Comparison of ENCODE assay signal across 8 mouse cellular contexts in genomic region chr12:101028954-101029731, GRCm38 (mm10). TPM values are rescaled to one million over a fixed set of nuclear protein-coding genes. Genes with fewer than 3 reads are reported as not detected.
A peak's percentile ranks its signal among the peaks of the same experiment; 100 is the strongest.
DNase-seq lines count a peak whose midpoint lies in the region; ATAC-seq and TF ChIP-seq lines count a peak whose summit lies in the region.

TSS of gene Ccdc88c (minus strand) at chr12:101029056.

- H3K36me3 ChIP-seq in MEL (ENCODE audit: control insufficient read depth in 1 of 2, insufficient read depth in 2 of 2, low read length in 2 of 2), result peaks cover 0 to 25% of the 10 kb centered on the region in 2 experiments; a peak in 2 of 4 replicates
- no peaks in the 10 kb centered on the region for H3K36me3 ChIP-seq in forebrain, embryonic 14.5 days (ENCODE audit: control insufficient read depth, insufficient read depth, low read length)
- H3K36me3 ChIP-seq in liver, postnatal 0 days (replicated peaks; ENCODE audit: insufficient read depth, low read length), result no peaks in the 10 kb centered on the region
- no peaks in the 10 kb centered on the region for H3K36me3 ChIP-seq in neural tube, embryonic 13.5 days

- H3K4me3 ChIP-seq in MEL (ENCODE audit: control insufficient read depth in 1 of 2, insufficient read depth in 1 of 2, low read depth in 2 of 2, low read length in 2 of 2), result peak within 1 kb of the TSS; percentile 76 to 97
- peak within 1 kb of the TSS; percentile 82 for H3K4me3 ChIP-seq in forebrain, embryonic 14.5 days (ENCODE audit: low read depth, low read length)
- peak within 1 kb of the TSS; percentile 90 for H3K4me3 ChIP-seq in liver, postnatal 0 days (ENCODE audit: low read depth, low read length)
- peak within 1 kb of the TSS; percentile 77 for H3K4me3 ChIP-seq in neural tube, embryonic 13.5 days

- peak; percentile 88 for ATAC-seq in forebrain, embryonic 14.5 days
- ATAC-seq in liver, postnatal 0 days, result peak; percentile 91
- peak; percentile 90 for ATAC-seq in neural tube, embryonic 13.5 days (ENCODE audit: low read depth)

- peak; percentile 83 to 85 for TF ChIP-seq POLR2A in MEL (IDR thresholded peaks at IDR 0.05; ENCODE audit: control insufficient read depth in 1 of 2, insufficient read depth in 1 of 2, low read depth in 1 of 2, low read length in 2 of 2, poor library complexity in 1 of 2)

- H3K9ac ChIP-seq in MEL (ENCODE audit: control insufficient read depth, low read depth, low read length, poor library complexity, severe bottlenecking), result peak within 1 kb of the TSS; percentile 97
- peak within 1 kb of the TSS; percentile 96 for H3K9ac ChIP-seq in forebrain, embryonic 14.5 days (ENCODE audit: low read length)
- peak within 1 kb of the TSS; percentile 88 for H3K9ac ChIP-seq in liver, postnatal 0 days (replicated peaks)
- peak within 1 kb of the TSS; percentile 88 for H3K9ac ChIP-seq in neural tube, embryonic 13.5 days

- peak within 1 kb of the TSS; percentile 74 for H3K4me2 ChIP-seq in forebrain, embryonic 14.5 days (ENCODE audit: low read length)
- peak within 1 kb of the TSS; percentile 100 for H3K4me2 ChIP-seq in liver, postnatal 0 days (ENCODE audit: low read depth, low read length)
- peak within 1 kb of the TSS; percentile 76 for H3K4me2 ChIP-seq in neural tube, embryonic 13.5 days

- 0% methylated on average over 45 of the region's 56 CpGs for WGBS in forebrain, embryonic 14.5 days
- under 1% methylated on average over 37 of the region's 56 CpGs for WGBS in liver, postnatal 0 days (ENCODE audit: insufficient replicate concordance)
- WGBS in neural tube, embryonic 13.5 days, result under 1% methylated on average over 39 of the region's 56 CpGs

- peak within 1 kb of the TSS; percentile 83 for H3K27ac ChIP-seq in MEL (ENCODE audit: control insufficient read depth, low read depth, low read length)
- H3K27ac ChIP-seq in forebrain, embryonic 14.5 days (ENCODE audit: low read depth, low read length), result peak within 1 kb of the TSS; percentile 98
- H3K27ac ChIP-seq in liver, postnatal 0 days (ENCODE audit: low read depth), result peak within 1 kb of the TSS; percentile 87
- H3K27ac ChIP-seq in neural tube, embryonic 13.5 days (replicated peaks), result peak within 1 kb of the TSS; percentile 96

- peak; percentile 74 to 75 (median 74) for TF ChIP-seq CTCF in MEL (IDR thresholded peaks at IDR 0.05 in 2 of 3, conservative IDR thresholded peaks at IDR 0.05 in 1 of 3; ENCODE audit: control insufficient read depth in 1 of 3, insufficient read depth in 1 of 3, low read depth in 2 of 3, low read length in 3 of 3, poor library complexity in 1 of 3, severe bottlenecking in 1 of 3)
- TF ChIP-seq CTCF in liver, postnatal 0 days (IDR thresholded peaks at IDR 0.05; ENCODE audit: low read depth), result peak; percentile 91

- no peak for TF ChIP-seq EP300 in MEL (IDR thresholded peaks at IDR 0.05; ENCODE audit: low read depth in 1 of 2, low read length in 2 of 2)
- TF ChIP-seq EP300 in liver, postnatal 0 days (IDR thresholded peaks at IDR 0.05; ENCODE audit: low read depth), result no peak

- H3K4me1 ChIP-seq in MEL (ENCODE audit: control insufficient read depth in 1 of 2, insufficient read depth in 2 of 2, low read length in 2 of 2), result peaks cover 11 to 33% of the 10 kb centered on the region in 2 experiments; a peak in 3 of 4 replicates
- peaks cover 24% of the 10 kb centered on the region for H3K4me1 ChIP-seq in forebrain, embryonic 14.5 days (ENCODE audit: control insufficient read depth, insufficient read depth, low read length)
- peaks cover 34% of the 10 kb centered on the region for H3K4me1 ChIP-seq in liver, postnatal 0 days (ENCODE audit: insufficient read depth)
- H3K4me1 ChIP-seq in neural tube, embryonic 13.5 days (replicated peaks), result peaks cover 43% of the 10 kb centered on the region

- TF ChIP-seq RAD21 in MEL (IDR thresholded peaks at IDR 0.05; ENCODE audit: low read depth, low read length), result peak; percentile 78

- no peaks in the 10 kb centered on the region for H3K9me3 ChIP-seq in MEL (replicated peaks; ENCODE audit: insufficient read depth, low read length)
- no peaks in the 10 kb centered on the region for H3K9me3 ChIP-seq in forebrain, embryonic 14.5 days (replicated peaks; ENCODE audit: control insufficient read depth, low read length)
- H3K9me3 ChIP-seq in liver, postnatal 0 days (ENCODE audit: low read length), result no peaks in the 10 kb centered on the region
- H3K9me3 ChIP-seq in neural tube, embryonic 13.5 days, result no peaks in the 10 kb centered on the region

- H3K27me3 ChIP-seq in MEL (ENCODE audit: control insufficient read depth in 1 of 2, insufficient read depth in 2 of 2, low read length in 2 of 2), result no peaks in the 10 kb centered on the region
- no peaks in the 10 kb centered on the region for H3K27me3 ChIP-seq in forebrain, embryonic 14.5 days (replicated peaks; ENCODE audit: control insufficient read depth, insufficient read depth, low read length)
- no peaks in the 10 kb centered on the region for H3K27me3 ChIP-seq in liver, postnatal 0 days (ENCODE audit: insufficient read depth, low read length)
- H3K27me3 ChIP-seq in neural tube, embryonic 13.5 days, result peaks cover 4% of the 10 kb centered on the region; the same call in 1 of the 2 replicates

- DNase-seq in MEL (ENCODE audit: low read depth, low spot score), result peak; percentile 93
- DNase-seq in cerebellum, adult 11 months, result peak; percentile 63
- DNase-seq in forebrain, embryonic 14.5 days (ENCODE audit: low spot score), result peak; percentile 96
- DNase-seq in heart, postnatal 14 days, result peak; percentile 86 to 87
- DNase-seq in layer of hippocampus, adult 11-12 months (ENCODE audit: low spot score), result peak; percentile 77
- DNase-seq in liver, postnatal 0 days, result peak; percentile 94
- DNase-seq in testis, postnatal 10 days (ENCODE audit: low spot score), result peak; percentile 89

- intact Hi-C loops in heart, postnatal 14 days (cut with DNase I), result loop anchor here (1.0 kb wide), 3 partner anchors 71 to 93 kb away; no protein-coding TSS in a partner anchor

- peaks cover 22% of the 10 kb centered on the region for H3K79me2 ChIP-seq in MEL (ENCODE audit: control insufficient read depth, insufficient read depth, low read length, poor library complexity)

TF ChIP-seq in MEL, 35 proteins besides CTCF, POLR2A, EP300 and RAD21 (continues in another document):
- no peak for TF ChIP-seq GATA1 (IDR thresholded peaks at IDR 0.05; ENCODE audit: low read depth, low read length)
- peak; percentile 70 for TF ChIP-seq NRF1 (IDR thresholded peaks at IDR 0.05; ENCODE audit: insufficient read depth, low read depth, low read length, poor library complexity, severe bottlenecking)
- peak; percentile 85 for TF ChIP-seq MAX (IDR thresholded peaks at IDR 0.05; ENCODE audit: low read length)
- peak; percentile 57; the same call in 1 of the 2 replicates for TF ChIP-seq BHLHE40 (IDR thresholded peaks at IDR 0.05; ENCODE audit: borderline replicate concordance, low read depth, low read length)
- TF ChIP-seq USF1 (IDR thresholded peaks at IDR 0.05; ENCODE audit: low read depth, low read length), result peak; percentile 64
- TF ChIP-seq POLR2AphosphoS5 (IDR thresholded peaks at IDR 0.05; ENCODE audit: borderline replicate concordance, low read depth, low read length), result no peak
- TF ChIP-seq MAFK (IDR thresholded peaks at IDR 0.05; ENCODE audit: borderline replicate concordance, low read depth, low read length), result no peak
- no peak for TF ChIP-seq JUND (IDR thresholded peaks at IDR 0.05; ENCODE audit: low read depth, low read length)
- TF ChIP-seq ZMIZ1 (IDR thresholded peaks at IDR 0.05; ENCODE audit: low read depth, low read length), result 0 out of 2 replicates have a peak, but pooled peaks have one; percentile 48
- peak; percentile 83 for TF ChIP-seq SMC3 (IDR thresholded peaks at IDR 0.05; ENCODE audit: low read depth, low read length)
- TF ChIP-seq SIN3A (IDR thresholded peaks at IDR 0.05; ENCODE audit: low read length), result peak; percentile 64
- peak; percentile 46 for TF ChIP-seq NELFE (IDR thresholded peaks at IDR 0.05; ENCODE audit: low read depth, low read length)
- no peak for TF ChIP-seq CHD1 (IDR thresholded peaks at IDR 0.05; ENCODE audit: low read depth, low read length)
- peak; percentile 31; the same call in 1 of the 2 replicates for TF ChIP-seq HCFC1 (IDR thresholded peaks at IDR 0.05; ENCODE audit: low read depth, low read length)
- no peak for TF ChIP-seq ZKSCAN1 (IDR thresholded peaks at IDR 0.05; ENCODE audit: low read depth, low read length)
- TF ChIP-seq USF2 (IDR thresholded peaks at IDR 0.05; ENCODE audit: borderline replicate concordance in 1 of 2, insufficient read depth in 1 of 2, low read depth in 1 of 2, low read length in 2 of 2), result no peak
- no peak for TF ChIP-seq TBP (IDR thresholded peaks at IDR 0.05; ENCODE audit: low read depth, low read length)
- TF ChIP-seq E2F4 (IDR thresholded peaks at IDR 0.05; ENCODE audit: borderline replicate concordance, low read depth, low read length), result no peak
- no peak for TF ChIP-seq KAT2A (conservative IDR thresholded peaks at IDR 0.05; ENCODE audit: low read depth, low read length)
- no peak for TF ChIP-seq ZNF384 (IDR thresholded peaks at IDR 0.05; ENCODE audit: low read depth, low read length)
- TF ChIP-seq POLR2AphosphoS2 (IDR thresholded peaks at IDR 0.05; ENCODE audit: low read length), result no peak
- no peak for TF ChIP-seq GABPA (IDR thresholded peaks at IDR 0.05; ENCODE audit: low read depth, low read length)
- TF ChIP-seq MYB (IDR thresholded peaks at IDR 0.05; ENCODE audit: low read depth, low read length), result no peak
- no peak for TF ChIP-seq CHD2 (IDR thresholded peaks at IDR 0.05; ENCODE audit: low read length)
- 0 out of 2 replicates have a peak, but pooled peaks have one; percentile 9 for TF ChIP-seq TCF12 (IDR thresholded peaks at IDR 0.05; ENCODE audit: low read depth, low read length)
- peak; percentile 92; the same call in 1 of the 2 replicates for TF ChIP-seq MAZ (IDR thresholded peaks at IDR 0.05; ENCODE audit: low read depth, low read length)
- TF ChIP-seq ELF1 (IDR thresholded peaks at IDR 0.05; ENCODE audit: low read depth, low read length), result 0 out of 2 replicates have a peak, but pooled peaks have one; percentile 26
- no peak for TF ChIP-seq MEF2A (IDR thresholded peaks at IDR 0.05; ENCODE audit: extremely low read depth, insufficient replicate concordance, low read depth, low read length, poor library complexity, severe bottlenecking)

RNA-seq across cellular contexts. Expression of gene Ccdc88c, which starts in this region (rescaled TPM):
- total RNA-seq in MEL (2012; rRNA removed), result 8.5 and 8.7 TPM in 2 replicates
- polyA plus RNA-seq in MEL (2012; ENCODE audit: insufficient read depth in 1 of 2, insufficient read length in 2 of 2, low read depth in 1 of 2, low replicate concordance in 2 of 2, missing spikeins in 1 of 2), result 10 to 100 TPM in 1 of 2 experiments, not detected in 1; 15.3 TPM
- polyA plus RNA-seq in forebrain, embryonic 14.5 days (2014; fragmentation: Nextera tagmentation; extraction: Ambion mirVana), result 11.6 and 15.3 TPM in 2 replicates
- 1 to 10 TPM; 9.6 to 9.7 TPM for total RNA-seq in heart, postnatal 14 days (2021)
- 3.6 and 4.2 TPM in 2 replicates for polyA plus RNA-seq in liver, postnatal 0 days (2015; fragmentation: Nextera tagmentation; extraction: Ambion mirVana)
- 11.0 and 11.8 TPM in 2 replicates for polyA plus RNA-seq in neural tube, embryonic 13.5 days (2015; fragmentation: Nextera tagmentation; extraction: Ambion mirVana)

Comparison
In these comparisons a context has a peak if more than half of its experiments do, and no peak if none do; other contexts are left out.
1. Peak in every context shown above with its lines: DNase-seq, ATAC-seq, H3K4me3 ChIP-seq and H3K27ac ChIP-seq.